Mouse (Mus musculus): ENCODE results near the gene Atp6v1e1. TPM values are rescaled to one million over a fixed set of nuclear protein-coding genes. Genes with fewer than 3 reads are reported as not detected.

The Atp6v1e1 gene
- polyA plus RNA-seq, 1 experiment from 2014 or later, result 255 TPM

DNA sequence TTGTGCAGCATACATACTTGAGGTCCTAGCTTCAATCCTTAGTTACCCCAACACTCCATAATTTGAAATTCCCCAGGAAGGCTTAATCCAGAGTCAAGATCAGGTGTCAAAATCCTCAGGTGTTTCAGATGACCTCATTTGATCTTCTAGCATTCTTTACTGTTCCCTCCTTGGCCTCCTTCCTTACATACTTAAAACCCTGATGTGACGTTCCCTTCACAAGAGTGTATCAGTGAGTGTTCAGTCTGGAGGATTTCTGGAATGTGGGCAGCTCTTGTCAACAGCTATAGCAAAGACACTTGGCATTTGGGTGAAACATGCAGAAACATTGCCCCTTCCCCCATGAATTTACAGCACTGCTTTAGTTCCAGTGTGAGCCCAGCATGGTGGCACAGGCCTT is 52.6 kb downstream of the Atp6v1e1 start:
- Histone ChIP-seq H3K4me1 (ENCODE audit: control insufficient read depth, insufficient read depth, low read length) (peaks cover 13% of the 10 kb centered on the region), H3K9me3 (replicated peaks; ENCODE audit: control insufficient read depth, low read length) (no peaks in the 10 kb centered on the region), H3K4me2 (ENCODE audit: low read length) (no peak overlapping the region), H3K9ac (ENCODE audit: low read length) (no peak overlapping the region), H3K27me3 (replicated peaks; ENCODE audit: control insufficient read depth, insufficient read depth, low read length) (no peaks in the 10 kb centered on the region), H3K4me3 (ENCODE audit: low read depth, low read length) (no peak overlapping the region), H3K27ac (ENCODE audit: low read depth, low read length) (no peak overlapping the region), H3K36me3 (ENCODE audit: control insufficient read depth, insufficient read depth, low read length) (peaks cover 30% of the 10 kb centered on the region)
- WGBS, result 96% methylated on average over 1 of the region's 1 CpGs
- ATAC-seq (no peak), DNase-seq (ENCODE audit: low spot score) (no peak)

DNA sequence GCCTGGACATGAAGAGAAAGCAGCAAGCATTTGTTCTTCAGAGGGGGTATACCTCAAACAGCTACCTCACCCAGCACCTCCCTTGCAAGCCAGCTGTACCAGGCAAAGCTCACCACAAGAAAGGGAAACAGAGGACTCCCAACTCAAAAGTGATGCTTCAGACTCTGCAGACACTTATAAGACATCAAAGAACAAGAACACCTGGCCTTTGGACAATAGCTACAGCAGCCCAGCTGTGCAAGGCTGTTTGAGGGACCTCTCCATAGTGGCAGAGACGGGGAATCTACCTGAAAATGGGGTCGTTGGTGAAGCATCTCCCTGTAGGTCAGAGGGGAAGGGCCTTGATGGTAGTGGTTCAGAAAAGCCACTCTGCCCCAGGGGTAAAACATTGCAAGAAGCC is 61.4 kb downstream of the Atp6v1e1 start:
- H3K36me3 ChIP-seq (ENCODE audit: control insufficient read depth, insufficient read depth, low read length), result peaks cover 69% of the 10 kb centered on the region
- 92% methylated on average over 2 of the region's 2 CpGs for WGBS

DNA sequence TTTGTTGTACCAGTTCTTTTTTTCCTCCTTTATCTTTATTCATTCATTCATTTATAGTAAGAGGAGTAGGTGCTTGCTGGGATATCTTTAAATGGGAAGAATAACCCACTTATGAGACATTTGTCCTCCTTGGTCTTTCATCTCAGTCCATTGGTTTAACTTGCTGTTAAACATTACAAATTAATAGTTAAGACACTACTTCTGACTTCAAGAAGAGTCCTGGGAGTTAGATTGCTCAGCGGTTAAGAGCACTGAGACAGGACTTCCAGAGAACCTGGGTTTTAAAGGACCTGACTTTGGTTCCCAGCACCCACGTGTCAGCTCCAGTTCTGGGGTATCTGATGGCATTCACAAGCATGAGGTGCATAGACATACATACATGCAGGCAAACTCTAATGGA is 76.2 kb downstream of the Atp6v1e1 start:
- Histone ChIP-seq H3K4me1 (ENCODE audit: control insufficient read depth, insufficient read depth, low read length) (no peaks in the 10 kb centered on the region), H3K36me3 (ENCODE audit: control insufficient read depth, insufficient read depth, low read length) (peaks cover 9% of the 10 kb centered on the region; the same call in 1 of the 2 replicates), H3K27ac (ENCODE audit: low read depth, low read length) (no peak overlapping the region), H3K9ac (ENCODE audit: low read length) (no peak overlapping the region), H3K9me3 (replicated peaks; ENCODE audit: control insufficient read depth, low read length) (no peaks in the 10 kb centered on the region), H3K4me2 (ENCODE audit: low read length) (no peak overlapping the region), H3K4me3 (ENCODE audit: low read depth, low read length) (no peak overlapping the region), H3K27me3 (replicated peaks; ENCODE audit: control insufficient read depth, insufficient read depth, low read length) (no peaks in the 10 kb centered on the region)
- 92% methylated on average over 2 of the region's 2 CpGs for WGBS
- DNase-seq (ENCODE audit: low spot score), result no peak
- no peak for ATAC-seq

More for the DNA sequence above, 61.4 kb downstream of the Atp6v1e1 start:
- Histone ChIP-seq H3K4me3 (ENCODE audit: low read depth, low read length) (no peak overlapping the region), H3K9me3 (replicated peaks; ENCODE audit: control insufficient read depth, low read length) (no peaks in the 10 kb centered on the region), H3K4me2 (ENCODE audit: low read length) (no peak overlapping the region), H3K9ac (ENCODE audit: low read length) (no peak overlapping the region), H3K27ac (ENCODE audit: low read depth, low read length) (no peak overlapping the region), H3K4me1 (ENCODE audit: control insufficient read depth, insufficient read depth, low read length) (no peaks in the 10 kb centered on the region), H3K27me3 (replicated peaks; ENCODE audit: control insufficient read depth, insufficient read depth, low read length) (no peaks in the 10 kb centered on the region)
- ATAC-seq, result no peak
- no peak for DNase-seq (ENCODE audit: low spot score)

Small RNA genes lying within 50 kb of the gene (microRNA-seq; reads per million reads assigned to microRNA genes)
- not detected for gene Gm25193

Other genes starting within 250 kb of the Atp6v1e1 start
- 5.3 and 5.6 TPM in 2 replicates for gene Cecr2, start 156.4 kb downstream of the Atp6v1e1 start, polyA plus RNA-seq (2014; fragmentation: Nextera tagmentation; extraction: Ambion mirVana)
- gene Slc25a18, start 49.2 kb downstream of the Atp6v1e1 start, polyA plus RNA-seq (2014; fragmentation: Nextera tagmentation; extraction: Ambion mirVana), result 2.0 and 3.0 TPM in 2 replicates
- 31.2 and 31.3 TPM in 2 replicates for gene Bcl2l13, start 13.4 kb upstream of the Atp6v1e1 start, polyA plus RNA-seq (2014; fragmentation: Nextera tagmentation; extraction: Ambion mirVana)
- 28.9 and 29.5 TPM in 2 replicates for gene Bid, start 94.1 kb upstream of the Atp6v1e1 start, polyA plus RNA-seq (2014; fragmentation: Nextera tagmentation; extraction: Ambion mirVana)